Mouse (Mus musculus) liver, embryonic 12.5 days (tissue): ENCODE measurements around the gene Skint4. TPM values are rescaled to one million over a fixed set of nuclear protein-coding genes. Genes with fewer than 3 reads are reported as not detected.

Experiments used
- ATAC-seq: fragments of 200-750 bp; cut with Nextera tagmentation; 2 replicates; pipeline ENCODE4 v1.8.0; 2017; ENCODE audit warnings: moderate number of reproducible peaks, mild to moderate bottlenecking, moderate library complexity
- H3K27ac ChIP-seq: fragments of 300-500 bp; sonication (generic); 2 replicates; pipeline ENCODE4 v1.5.1; 2016; ENCODE audit warnings: mild to moderate bottlenecking
- H3K27me3 ChIP-seq: fragments of 300-500 bp; sonication (generic); replicated peaks from 2 replicates; pipeline ENCODE4 v1.6.1; 2016; ENCODE audit warnings: mild to moderate bottlenecking, moderate library complexity
- H3K36me3 ChIP-seq: fragments of 300-500 bp; sonication (generic); 2 replicates; pipeline ENCODE4 v1.6.1; 2016; ENCODE audit warnings: mild to moderate bottlenecking, moderate library complexity
- H3K4me1 ChIP-seq: fragments of 300-500 bp; sonication (generic); 2 replicates; pipeline ENCODE4 v1.6.1; 2016
- H3K4me2 ChIP-seq: fragments of 300-500 bp; sonication (generic); 2 replicates; pipeline ENCODE4 v1.6.1; 2016; ENCODE audit warnings: mild to moderate bottlenecking, moderate library complexity
- H3K4me3 ChIP-seq: fragments of 300-500 bp; sonication (generic); 2 replicates; pipeline ENCODE4 v1.5.1; 2016; ENCODE audit warnings: mild to moderate bottlenecking, moderate library complexity
- H3K9ac ChIP-seq: fragments of 300-500 bp; sonication (generic); 2 replicates; pipeline ENCODE4 v1.6.1; 2016; ENCODE audit warnings: mild to moderate bottlenecking, moderate library complexity
- H3K9me3 ChIP-seq: fragments of 300-500 bp; sonication (generic); replicated peaks from 2 replicates; pipeline ENCODE4 v1.6.1; 2016; ENCODE audit warnings: mild to moderate bottlenecking, moderate library complexity
- polyA plus RNA-seq: library from polyadenylated mRNA; unstranded; fragments of >200 nt; fragmentation: Nextera tagmentation; extraction: Ambion mirVana; gene quantifications from 2 replicates; pipeline ENCODE4 v1.2.1, GENCODE M21; 2016

The Skint4 gene
- polyA plus RNA-seq: not detected in 2 replicates

DNA sequence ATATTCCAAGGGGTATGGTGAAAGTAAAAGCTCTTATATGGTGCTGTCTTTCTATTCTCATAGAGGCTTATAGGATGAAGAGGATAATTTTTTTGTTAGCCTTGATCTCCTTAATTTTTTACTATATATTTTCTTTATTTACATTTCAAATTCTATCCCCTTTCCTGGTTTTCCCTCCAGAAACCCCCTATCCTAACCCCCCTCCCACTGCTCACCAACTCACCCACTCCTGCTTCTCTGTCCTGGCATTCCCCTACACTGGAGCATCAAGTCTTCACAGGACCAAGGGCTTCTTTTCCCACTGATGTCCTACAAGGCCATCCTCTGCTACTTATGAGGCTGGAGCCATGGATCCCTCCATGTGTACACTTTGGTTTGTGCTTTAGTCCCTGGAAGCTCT is at the start of gene Skint4:
Skint4 (plus strand) TSS at position 301 of the 400 bp plus-strand sequence.
- no peak for ATAC-seq
- Histone ChIP-seq H3K4me2 (no peak within 1 kb of the TSS), H3K27ac (no peak within 1 kb of the TSS), H3K9me3 (no peaks in the 10 kb centered on the region), H3K27me3 (no peaks in the 10 kb centered on the region), H3K4me1 (no peaks in the 10 kb centered on the region), H3K36me3 (no peaks in the 10 kb centered on the region), H3K9ac (no peak within 1 kb of the TSS), H3K4me3 (no peak within 1 kb of the TSS)

Other genes starting within 250 kb of the Skint4 start
- not detected in 2 replicates for gene Slc5a9, start 169.1 kb upstream of the Skint4 start, polyA plus RNA-seq
- gene Skint8, start 152.6 kb upstream of the Skint4 start, polyA plus RNA-seq: not detected in 2 replicates
- gene Skint7, start 99.1 kb upstream of the Skint4 start, polyA plus RNA-seq: not detected in 2 replicates
- gene Skint1, start 65.7 kb upstream of the Skint4 start, polyA plus RNA-seq: not detected in 2 replicates
- 0.04 TPM in 1 of 2 replicates, not detected in the other for gene Skint3, start 160.2 kb downstream of the Skint4 start, polyA plus RNA-seq